Mouse (Mus musculus) spleen, postnatal 4 days (tissue): Measurements from ENCODE around the gene 4930503E14Rik.
"Not testable (repeated sequence)": the region's sequence is repeated elsewhere in the genome, so short reads cannot be mapped to it uniquely, and the experiment has no call there.

Experiments
- DNase-seq, 2 experiments: peaks; one replicate each; pipeline ENCODE4 v3.0.0; 2022; ENCODE audit warnings: low spot score in 2 of 2

Gene 4930503E14Rik

GRCm38 (mm10) chr14:44213154-44213553 lies at the start of gene 4930503E14Rik:
Gene 4930503E14Rik, minus strand, starts transcription at chr14:44213254.
- not testable (repeated sequence) for DNase-seq

GRCm38 (mm10) chr14:44248039-44248438 lies 35.0 kb upstream of the 4930503E14Rik start:
- no peak for DNase-seq

GRCm38 (mm10) chr14:44197361-44197760 lies 15.7 kb downstream of the 4930503E14Rik start, which contains the start of gene Gm8212:
Gene Gm8212, plus strand, starts transcription at chr14:44197661.
- not testable (repeated sequence) for DNase-seq

GRCm38 (mm10) chr14:44123551-44123950 lies 89.5 kb downstream of the 4930503E14Rik start, which contains the start of gene Gm3327:
Gene Gm3327, plus strand, starts transcription at chr14:44123851.
- not testable (repeated sequence) for DNase-seq
